In genomic region chr1:175967004-175967745, GRCm38 (mm10) we compare ENCODE assay signal across 32 mouse cellular contexts. TPM values are rescaled to one million over a fixed set of nuclear protein-coding genes. Genes with fewer than 3 reads are reported as not detected.
DNase-seq lines count a peak whose midpoint lies in the region; ATAC-seq lines count a peak whose summit lies in the region.
"Had no signal": no experiment of that assay in that cellular context is flagged by ENCODE, and none has a peak within 500 bp of the region (broad histone marks: within the 10 kb centered on the region; RNA-seq: fewer than 3 reads in every experiment).

No protein-coding gene starts in this region.

- no peak overlapping the region for H3K27ac ChIP-seq in liver, embryonic 11.5 days (ENCODE audit: low read depth, low read length)
- H3K27ac ChIP-seq: embryonic facial prominence, embryonic 15.5 days; kidney, embryonic 15.5 days; limb, embryonic 13.5 days; liver, embryonic 13.5 days had no signal

- ATAC-seq in liver, embryonic 11.5 days (replicated peaks; ENCODE audit: low FRiP score), result no peak
- ATAC-seq: activated CD4-positive, CD25-positive, alpha-beta regulatory T cell, adult 4 months; hindbrain, embryonic 16.5 days had no signal

- intact Hi-C loops in left cerebral cortex, postnatal 4 days (cut with DNase I), result no loop called here
- intact Hi-C loops in left cerebral cortex, postnatal 14 days (cut with DNase I), result no loop called here

- H3K9me3 ChIP-seq in liver, embryonic 11.5 days (ENCODE audit: control insufficient read depth, low read length), result no peaks in the 10 kb centered on the region
- H3K9me3 ChIP-seq: embryonic facial prominence, embryonic 15.5 days; kidney, embryonic 15.5 days; limb, embryonic 13.5 days; liver, embryonic 13.5 days had no signal

- H3K4me3 ChIP-seq in liver, embryonic 11.5 days (ENCODE audit: low read depth, low read length), result no peak overlapping the region
- H3K4me3 ChIP-seq: embryonic facial prominence, embryonic 15.5 days; kidney, embryonic 15.5 days; limb, embryonic 13.5 days; liver, embryonic 13.5 days had no signal

- 85% methylated on average over 5 of the region's 5 CpGs for WGBS in liver, embryonic 11.5 days

- no peaks in the 10 kb centered on the region for H3K27me3 ChIP-seq in liver, embryonic 11.5 days (replicated peaks; ENCODE audit: control insufficient read depth, insufficient read depth, low read length)
- H3K27me3 ChIP-seq: embryonic facial prominence, embryonic 15.5 days; kidney, embryonic 15.5 days; limb, embryonic 13.5 days; liver, embryonic 13.5 days had no signal

- no peaks in the 10 kb centered on the region for H3K4me1 ChIP-seq in liver, embryonic 11.5 days (replicated peaks; ENCODE audit: control insufficient read depth, insufficient read depth, low read length)
- H3K4me1 ChIP-seq: embryonic facial prominence, embryonic 15.5 days; kidney, embryonic 15.5 days; limb, embryonic 13.5 days; liver, embryonic 13.5 days had no signal

- H3K4me2 ChIP-seq in liver, embryonic 11.5 days, result no peak overlapping the region
- H3K4me2 ChIP-seq: embryonic facial prominence, embryonic 15.5 days; heart, embryonic 11.5 days; kidney, embryonic 15.5 days; limb, embryonic 13.5 days; liver, embryonic 13.5 days; midbrain, embryonic 11.5 days had no signal

- DNase-seq in left cerebral cortex, postnatal 4 days, result peak; percentile 51
- DNase-seq in left cerebral cortex, postnatal 14 days (ENCODE audit: low spot score in 2 of 2), result no peak
- peak; percentile 89 for DNase-seq in cerebellum, adult 11-12 months
- peak; percentile 92 for DNase-seq in cerebellum, adult 9-11 months
- no peak for DNase-seq in urinary bladder, postnatal 36 days (ENCODE audit: low spot score in 2 of 2)
- DNase-seq in embryo, embryonic 10 days (ENCODE audit: low spot score), result no peak
- DNase-seq in liver, embryonic 11.5 days (ENCODE audit: low spot score), result no peak
- DNase-seq: adrenal gland, postnatal 14 days; kidney, adult 11 months; kidney, postnatal 36 days; liver, embryonic 13.5 days; lung, adult 2 months; lung, postnatal 14 days had no signal

- no peaks in the 10 kb centered on the region for H3K36me3 ChIP-seq in liver, embryonic 11.5 days (ENCODE audit: control insufficient read depth, insufficient read depth, low read length)
- H3K36me3 ChIP-seq: embryonic facial prominence, embryonic 15.5 days; kidney, embryonic 15.5 days; limb, embryonic 13.5 days; liver, embryonic 13.5 days had no signal

- no peak overlapping the region for H3K9ac ChIP-seq in liver, embryonic 11.5 days (ENCODE audit: low read depth, low read length)
- H3K9ac ChIP-seq: embryonic facial prominence, embryonic 15.5 days; kidney, embryonic 15.5 days; limb, embryonic 13.5 days; liver, embryonic 13.5 days had no signal

RNA-seq across cellular contexts. Expression of gene Rbm8a2, which starts 11.7 kb away (rescaled TPM):
- under 1 TPM in 1 of 2 experiments, not detected in 1; 0.38 TPM for total RNA-seq in left cerebral cortex, postnatal 4 days (2021)
- total RNA-seq in left cerebral cortex, postnatal 14 days (2021), result under 1 TPM in 1 of 2 experiments, not detected in 1; 0.26 TPM
- polyA plus RNA-seq in liver, embryonic 11.5 days (2014; fragmentation: Nextera tagmentation; extraction: Ambion mirVana), result 1.0 and 1.3 TPM in 2 replicates
- total RNA-seq: adrenal gland, postnatal 14 days; gastrocnemius, adult 8-10 months; layer of hippocampus, adult 8-10 months; layer of hippocampus, postnatal 36 days; neutrophil, adult 5-6 weeks had no signal
- polyA plus RNA-seq: heart, postnatal 0 days; lung, adult 2 months; testis, adult 2 months had no signal

RNA-seq across cellular contexts. Expression of gene Gm38100, which starts 47.0 kb away (rescaled TPM):
- not detected for total RNA-seq in left cerebral cortex, postnatal 4 days (2021)
- total RNA-seq in left cerebral cortex, postnatal 14 days (2021), result not detected
- polyA plus RNA-seq in liver, embryonic 11.5 days (2014; fragmentation: Nextera tagmentation; extraction: Ambion mirVana), result 0.12 TPM in 1 of 2 replicates, not detected in the other
- total RNA-seq: adrenal gland, postnatal 14 days; gastrocnemius, adult 8-10 months; granulocyte monocyte progenitor cell, adult 5-6 weeks; hematopoietic stem cell, adult 5-6 weeks; layer of hippocampus, adult 8-10 months; layer of hippocampus, postnatal 36 days; left cerebral cortex, postnatal 10 days; megakaryocyte progenitor cell, adult 5-6 weeks; monocyte, adult 5-6 weeks; neutrophil, adult 5-6 weeks had no signal
- polyA plus RNA-seq: activated CD4-positive, CD25-positive, alpha-beta regulatory T cell, adult 4 months; C2C12; heart, embryonic 11.5 days; hindbrain, embryonic 16.5 days; liver, embryonic 13.5 days; lung, adult 2 months; midbrain, embryonic 11.5 days had no signal

Comparison
In these comparisons a context has a peak if more than half of its experiments do, and no peak if none do; other contexts are left out.
1. DNase-seq: peak in left cerebral cortex, postnatal 4 days (single experiment), cerebellum, adult 11-12 months (single experiment) and cerebellum, adult 9-11 months (single experiment); none in left cerebral cortex, postnatal 14 days (0 of 2), urinary bladder, postnatal 36 days (0 of 2), embryo, embryonic 10 days (single experiment) and liver, embryonic 11.5 days (single experiment).